Mouse (Mus musculus) neural tube, embryonic 13.5 days (tissue): ENCODE measurements at regions not wholly inside any gene's neighbourhood (a gene's known extent, or its start where the extent isn't known, plus 50 kb on each side); places are given as distances from the start of the nearest gene placed in this dataset.

ENCODE experiments used
- ATAC-seq: fragments of 200-750 bp; cut with Nextera tagmentation; 2 replicates; pipeline ENCODE4 v1.8.0; 2017; ENCODE audit warnings: low read depth, mild to moderate bottlenecking, moderate TSS enrichment, moderate library complexity
- H3K27ac ChIP-seq: fragments of 300-500 bp; sonication (generic); replicated peaks from 2 replicates; pipeline ENCODE4 v1.5.1; 2015; ENCODE audit warnings: moderate library complexity, mild to moderate bottlenecking, inconsistent platforms
- H3K27me3 ChIP-seq: fragments of 300-500 bp; sonication (generic); 2 replicates; pipeline ENCODE4 v1.6.1; 2015; ENCODE audit warnings: mild to moderate bottlenecking, inconsistent platforms
- H3K36me3 ChIP-seq: fragments of 300-500 bp; sonication (generic); 2 replicates; pipeline ENCODE4 v1.6.1; 2015; ENCODE audit warnings: mild to moderate bottlenecking, inconsistent platforms
- H3K4me1 ChIP-seq: fragments of 300-500 bp; sonication (generic); replicated peaks from 2 replicates; pipeline ENCODE4 v1.6.1; 2015; ENCODE audit warnings: inconsistent platforms
- H3K4me2 ChIP-seq: fragments of 300-500 bp; sonication (generic); 2 replicates; pipeline ENCODE4 v1.6.1; 2015; ENCODE audit warnings: inconsistent platforms, mild to moderate bottlenecking, moderate library complexity
- H3K4me3 ChIP-seq: fragments of 300-500 bp; sonication (generic); 2 replicates; pipeline ENCODE4 v1.5.1; 2015; ENCODE audit warnings: mild to moderate bottlenecking, inconsistent platforms
- H3K9ac ChIP-seq: fragments of 300-500 bp; sonication (generic); 2 replicates; pipeline ENCODE4 v1.6.1; 2015; ENCODE audit warnings: moderate library complexity, mild to moderate bottlenecking, inconsistent platforms
- H3K9me3 ChIP-seq: fragments of 300-500 bp; sonication (generic); 2 replicates; pipeline ENCODE4 v1.6.1; 2016; ENCODE audit warnings: inconsistent platforms
- WGBS: fragments of 180-500 bp; shearing (Covaris S2); methylation state at CpG from one replicate; pipeline ENCODE4 v1.1.7; 2015; 5-methylcytosine and 5-hydroxymethylcytosine counted together

GRCm38 (mm10) chr19:36217177-36217576 is 97.3 kb upstream of the Ankrd1 start:
- no peak overlapping the region for H3K27ac ChIP-seq
- 84% methylated on average over 5 of the region's 5 CpGs for WGBS
- H3K9me3 ChIP-seq = no peaks in the 10 kb centered on the region
- H3K4me1 ChIP-seq = peaks cover 26% of the 10 kb centered on the region
- no peak overlapping the region for H3K4me2 ChIP-seq
- ATAC-seq = no peak
- no peak overlapping the region for H3K4me3 ChIP-seq
- no peak overlapping the region for H3K9ac ChIP-seq
- H3K36me3 ChIP-seq = no peaks in the 10 kb centered on the region
- no peaks in the 10 kb centered on the region for H3K27me3 ChIP-seq

DNA sequence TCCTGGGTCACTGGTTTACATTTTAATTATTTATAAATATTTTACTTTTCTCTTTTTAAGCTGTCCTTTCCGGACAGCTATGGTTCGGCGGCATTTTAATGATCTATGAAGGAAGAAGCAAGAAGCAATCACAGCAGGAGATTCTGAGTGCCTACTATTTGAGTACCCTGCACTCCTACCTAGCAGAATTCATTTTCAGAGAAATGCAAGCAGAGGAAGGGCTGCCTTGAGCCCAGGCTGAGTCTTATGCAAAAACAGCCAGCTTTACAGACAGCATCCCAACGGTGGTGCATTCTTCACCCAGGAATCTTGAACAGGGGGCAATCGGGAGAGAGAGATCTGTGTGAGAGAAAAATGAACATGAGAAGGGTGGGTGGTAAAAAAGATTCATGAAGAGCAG is 97.7 kb upstream of the Ankrd1 start:
- Histone ChIP-seq H3K4me2 (no peak overlapping the region), H3K27ac (no peak overlapping the region), H3K27me3 (no peaks in the 10 kb centered on the region), H3K9ac (no peak overlapping the region), H3K9me3 (no peaks in the 10 kb centered on the region), H3K36me3 (no peaks in the 10 kb centered on the region), H3K4me1 (peaks cover 26% of the 10 kb centered on the region), H3K4me3 (no peak overlapping the region)
- ATAC-seq = no peak
- 60% methylated on average over 5 of the region's 5 CpGs for WGBS

- H3K27me3 ChIP-seq = no peaks in the 10 kb centered on the region
- H3K27ac ChIP-seq = no peak overlapping the region
- no peak overlapping the region for H3K4me3 ChIP-seq
- no peak for ATAC-seq
- H3K36me3 ChIP-seq = no peaks in the 10 kb centered on the region
- H3K4me2 ChIP-seq = no peak overlapping the region
- H3K9ac ChIP-seq = no peak overlapping the region
- no peaks in the 10 kb centered on the region for H3K9me3 ChIP-seq
- H3K4me1 ChIP-seq = peaks cover 14% of the 10 kb centered on the region
- WGBS = 90% methylated on average over 5 of the region's 5 CpGs
Observed at GRCm38 (mm10) chr19:36218921-36219320, 99.0 kb upstream of the Ankrd1 start.

DNA sequence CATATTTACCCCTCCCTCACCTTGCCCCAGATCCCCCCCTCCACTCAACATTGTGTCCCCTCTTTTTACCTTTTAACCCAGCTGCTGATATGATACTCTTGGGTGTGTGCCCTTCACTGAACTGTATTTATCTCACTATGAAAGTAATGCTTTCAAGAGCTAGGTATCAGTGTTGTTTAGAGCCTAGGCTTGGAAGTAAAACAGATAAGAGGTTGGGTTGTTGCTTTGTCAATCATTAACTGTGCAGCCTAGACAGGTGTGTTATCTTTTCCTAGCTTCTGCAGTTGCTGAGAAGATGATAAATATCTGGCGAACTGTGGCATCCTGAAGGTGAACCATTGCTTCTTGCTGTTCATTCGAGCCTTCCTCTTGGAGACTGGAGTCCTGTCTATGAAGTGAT is 101.2 kb upstream of the Ankrd1 start:
- Histone ChIP-seq H3K27ac (no peak overlapping the region), H3K4me3 (no peak overlapping the region), H3K9me3 (no peaks in the 10 kb centered on the region), H3K9ac (no peak overlapping the region), H3K4me1 (no peaks in the 10 kb centered on the region), H3K27me3 (no peaks in the 10 kb centered on the region), H3K36me3 (no peaks in the 10 kb centered on the region), H3K4me2 (no peak overlapping the region)
- WGBS = 86% methylated on average over 2 of the region's 2 CpGs
- no peak for ATAC-seq

GRCm38 (mm10) chr19:36221596-36221995 is 101.7 kb upstream of the Ankrd1 start:
- H3K36me3 ChIP-seq = no peaks in the 10 kb centered on the region
- ATAC-seq = no peak
- H3K9me3 ChIP-seq = no peaks in the 10 kb centered on the region
- H3K4me3 ChIP-seq = no peak overlapping the region
- H3K4me1 ChIP-seq = no peaks in the 10 kb centered on the region
- H3K27me3 ChIP-seq = no peaks in the 10 kb centered on the region
- no peak overlapping the region for H3K4me2 ChIP-seq
- no peak overlapping the region for H3K9ac ChIP-seq
- no peak overlapping the region for H3K27ac ChIP-seq

DNA sequence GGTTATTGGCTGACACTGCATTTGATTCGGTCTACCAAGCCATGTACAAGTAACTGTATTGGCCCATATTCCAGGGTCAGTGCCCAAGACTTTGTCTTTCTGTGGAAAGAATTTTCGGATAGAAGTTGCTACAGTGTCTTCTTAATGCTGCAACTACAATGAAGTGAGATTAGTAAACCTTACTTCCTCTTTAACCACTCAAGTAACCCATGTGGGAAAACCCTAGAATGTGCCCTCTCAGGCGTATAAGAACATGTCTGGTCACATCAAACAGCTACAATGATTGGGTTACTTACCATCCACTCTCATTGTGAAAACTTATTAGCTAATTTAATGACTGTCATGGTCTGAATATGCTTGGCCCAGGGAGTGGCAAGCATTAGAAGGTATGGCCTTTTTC is 102.3 kb upstream of the Ankrd1 start:
- 87% methylated on average over 3 of the region's 3 CpGs for WGBS
- H3K36me3 ChIP-seq = no peaks in the 10 kb centered on the region
- no peaks in the 10 kb centered on the region for H3K4me1 ChIP-seq
- H3K27me3 ChIP-seq = no peaks in the 10 kb centered on the region
- H3K4me2 ChIP-seq = no peak overlapping the region
- no peak overlapping the region for H3K9ac ChIP-seq
- no peak overlapping the region for H3K4me3 ChIP-seq
- no peak overlapping the region for H3K27ac ChIP-seq
- no peaks in the 10 kb centered on the region for H3K9me3 ChIP-seq
- no peak for ATAC-seq

GRCm38 (mm10) chr19:36224518-36224917 is 104.6 kb upstream of the Ankrd1 start:
- no peak for ATAC-seq
- Histone ChIP-seq H3K4me2 (no peak overlapping the region), H3K36me3 (no peaks in the 10 kb centered on the region), H3K4me1 (0 out of 2 replicates have a peak, but pooled peaks cover 6% of the 10 kb centered on the region), H3K27me3 (no peaks in the 10 kb centered on the region), H3K9me3 (no peaks in the 10 kb centered on the region), H3K27ac (no peak overlapping the region), H3K4me3 (no peak overlapping the region), H3K9ac (no peak overlapping the region)
- 71% methylated on average over 8 of the region's 8 CpGs for WGBS

GRCm38 (mm10) chr19:36225612-36226011 is 105.7 kb upstream of the Ankrd1 start:
- Histone ChIP-seq H3K4me1 (0 out of 2 replicates have a peak, but pooled peaks cover 6% of the 10 kb centered on the region), H3K9me3 (no peaks in the 10 kb centered on the region), H3K4me2 (no peak overlapping the region), H3K36me3 (no peaks in the 10 kb centered on the region), H3K4me3 (no peak overlapping the region), H3K9ac (no peak overlapping the region), H3K27me3 (no peaks in the 10 kb centered on the region), H3K27ac (no peak overlapping the region)
- WGBS = 98% methylated on average over 2 of the region's 2 CpGs
- no peak for ATAC-seq

- no peaks in the 10 kb centered on the region for H3K36me3 ChIP-seq
- H3K4me2 ChIP-seq = peak overlapping the region; percentile 24; the same call in 1 of the 2 replicates
- WGBS = 28% methylated on average over 16 of the region's 17 CpGs
- ATAC-seq = no peak
- no peaks in the 10 kb centered on the region for H3K27me3 ChIP-seq
- no peak overlapping the region for H3K9ac ChIP-seq
- no peaks in the 10 kb centered on the region for H3K9me3 ChIP-seq
- H3K4me1 ChIP-seq = 0 out of 2 replicates have a peak, but pooled peaks cover 6% of the 10 kb centered on the region
- no peak overlapping the region for H3K4me3 ChIP-seq
- no peak overlapping the region for H3K27ac ChIP-seq
Observed at GRCm38 (mm10) chr19:36227418-36228160, 107.7 kb upstream of the Ankrd1 start.

GRCm38 (mm10) chr19:36229315-36229714 is 109.4 kb upstream of the Ankrd1 start:
- H3K27me3 ChIP-seq = no peaks in the 10 kb centered on the region
- no peak overlapping the region for H3K4me2 ChIP-seq
- H3K9me3 ChIP-seq = no peaks in the 10 kb centered on the region
- H3K36me3 ChIP-seq = no peaks in the 10 kb centered on the region
- 96% methylated on average over 3 of the region's 3 CpGs for WGBS
- no peak overlapping the region for H3K27ac ChIP-seq
- H3K4me1 ChIP-seq = 0 out of 2 replicates have a peak, but pooled peaks cover 6% of the 10 kb centered on the region
- H3K9ac ChIP-seq = no peak overlapping the region
- no peak for ATAC-seq
- no peak overlapping the region for H3K4me3 ChIP-seq

DNA sequence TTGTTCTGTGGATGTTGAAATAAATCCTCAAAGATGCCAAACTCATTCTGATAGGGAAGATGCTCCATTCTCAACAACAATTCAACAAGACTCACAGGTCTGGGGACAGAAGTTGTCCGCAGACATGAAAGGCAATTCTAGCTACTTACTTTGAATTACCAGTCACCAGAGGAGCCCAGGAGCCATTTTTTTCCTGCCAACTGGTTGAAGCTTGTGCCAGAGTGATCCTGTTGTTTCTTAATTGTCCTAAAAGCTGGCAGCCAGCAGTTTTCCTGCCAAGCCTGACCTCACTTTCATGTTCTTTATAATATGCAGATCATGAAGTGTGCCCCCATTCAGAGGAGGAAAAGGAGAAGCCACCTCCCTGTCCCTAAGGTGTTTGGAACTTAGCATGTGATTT is 110.0 kb upstream of the Ankrd1 start:
- 0 out of 2 replicates have a peak, but pooled peaks cover 6% of the 10 kb centered on the region for H3K4me1 ChIP-seq
- no peak for ATAC-seq
- no peak overlapping the region for H3K4me3 ChIP-seq
- H3K4me2 ChIP-seq = no peak overlapping the region
- no peaks in the 10 kb centered on the region for H3K9me3 ChIP-seq
- H3K27ac ChIP-seq = no peak overlapping the region
- no peaks in the 10 kb centered on the region for H3K36me3 ChIP-seq
- 77% methylated on average over 1 of the region's 1 CpGs for WGBS
- no peak overlapping the region for H3K9ac ChIP-seq
- H3K27me3 ChIP-seq = no peaks in the 10 kb centered on the region

GRCm38 (mm10) chr19:36235131-36235530 is 113.0 kb upstream of the Pcgf5 start:
- Histone ChIP-seq H3K9ac (no peak overlapping the region), H3K27ac (no peak overlapping the region), H3K27me3 (no peaks in the 10 kb centered on the region), H3K4me1 (no peaks in the 10 kb centered on the region), H3K36me3 (no peaks in the 10 kb centered on the region), H3K9me3 (no peaks in the 10 kb centered on the region), H3K4me3 (no peak overlapping the region), H3K4me2 (no peak overlapping the region)
- no peak for ATAC-seq
- 76% methylated on average over 6 of the region's 6 CpGs for WGBS
